20 mouse cellular contexts compared by ENCODE assay signal in genomic region chr11:85667176-85667575, GRCm38 (mm10).
DNase-seq lines count a peak whose midpoint lies in the region; ATAC-seq and TF ChIP-seq lines count a peak whose summit lies in the region.
"Had no signal": no experiment of that assay in that cellular context is flagged by ENCODE, and none has a peak within 500 bp of the region (broad histone marks: within the 10 kb centered on the region; RNA-seq: fewer than 3 reads in every experiment).

No protein-coding gene starts in this region.

- H3K9ac ChIP-seq in intestine, embryonic 14.5 days (ENCODE audit: low read length) = no peak overlapping the region
- no peak overlapping the region for H3K9ac ChIP-seq in intestine, embryonic 16.5 days (ENCODE audit: low read depth, low read length)
- H3K9ac ChIP-seq in lung, embryonic 14.5 days = 0 out of 2 replicates have a peak overlapping the region, but pooled peaks have one; percentile 16
- no peak overlapping the region for H3K9ac ChIP-seq in embryonic facial prominence, embryonic 12.5 days
- H3K9ac ChIP-seq in limb, embryonic 13.5 days = no peak overlapping the region
- H3K9ac ChIP-seq in hindbrain, embryonic 12.5 days = no peak overlapping the region
- H3K9ac ChIP-seq: hindbrain, embryonic 14.5 days; limb, embryonic 15.5 days; liver, embryonic 15.5 days; neural tube, embryonic 12.5 days had no signal

- no peaks in the 10 kb centered on the region for H3K9me3 ChIP-seq in intestine, embryonic 14.5 days (ENCODE audit: control insufficient read depth, low read length)
- H3K9me3 ChIP-seq in intestine, embryonic 16.5 days (ENCODE audit: control insufficient read depth, low read length) = no peaks in the 10 kb centered on the region
- no peaks in the 10 kb centered on the region for H3K9me3 ChIP-seq in lung, embryonic 14.5 days (ENCODE audit: low read depth, low read length)
- H3K9me3 ChIP-seq in embryonic facial prominence, embryonic 12.5 days = no peaks in the 10 kb centered on the region
- no peaks in the 10 kb centered on the region for H3K9me3 ChIP-seq in limb, embryonic 13.5 days
- no peaks in the 10 kb centered on the region for H3K9me3 ChIP-seq in hindbrain, embryonic 12.5 days (replicated peaks)
- H3K9me3 ChIP-seq: forebrain, embryonic 10.5 days; limb, embryonic 15.5 days; liver, embryonic 15.5 days; neural tube, embryonic 12.5 days had no signal

- no peaks in the 10 kb centered on the region for H3K27me3 ChIP-seq in intestine, embryonic 14.5 days (replicated peaks; ENCODE audit: control insufficient read depth, insufficient read depth, low read length)
- no peaks in the 10 kb centered on the region for H3K27me3 ChIP-seq in intestine, embryonic 16.5 days (replicated peaks; ENCODE audit: control insufficient read depth, insufficient read depth, low read length)
- H3K27me3 ChIP-seq in lung, embryonic 14.5 days (ENCODE audit: insufficient read depth, low read length) = no peaks in the 10 kb centered on the region
- no peaks in the 10 kb centered on the region for H3K27me3 ChIP-seq in embryonic facial prominence, embryonic 12.5 days
- H3K27me3 ChIP-seq in limb, embryonic 13.5 days = 0 out of 2 replicates have a peak, but pooled peaks cover 3% of the 10 kb centered on the region
- no peaks in the 10 kb centered on the region for H3K27me3 ChIP-seq in hindbrain, embryonic 12.5 days
- H3K27me3 ChIP-seq: limb, embryonic 15.5 days; liver, embryonic 15.5 days; neural tube, embryonic 12.5 days had no signal

- H3K27ac ChIP-seq in intestine, embryonic 14.5 days (ENCODE audit: low read depth) = peak overlapping the region; percentile 30; the same call in 1 of the 2 replicates
- H3K27ac ChIP-seq in intestine, embryonic 16.5 days (ENCODE audit: low read length) = no peak overlapping the region; the same call in 1 of the 2 replicates
- H3K27ac ChIP-seq in lung, embryonic 14.5 days (ENCODE audit: low read depth) = peak overlapping the region; percentile 89
- H3K27ac ChIP-seq in embryonic facial prominence, embryonic 12.5 days = no peak overlapping the region
- H3K27ac ChIP-seq in limb, embryonic 13.5 days = no peak overlapping the region
- no peak overlapping the region for H3K27ac ChIP-seq in hindbrain, embryonic 12.5 days
- H3K27ac ChIP-seq: forebrain, embryonic 10.5 days; hindbrain, embryonic 14.5 days; limb, embryonic 15.5 days; liver, embryonic 15.5 days; neural tube, embryonic 12.5 days had no signal

- H3K4me2 ChIP-seq in intestine, embryonic 14.5 days (ENCODE audit: low read length) = peak overlapping the region; percentile 36; the same call in 1 of the 2 replicates
- H3K4me2 ChIP-seq in intestine, embryonic 16.5 days (ENCODE audit: low read depth, low read length) = no peak overlapping the region
- peak overlapping the region; percentile 48 for H3K4me2 ChIP-seq in lung, embryonic 14.5 days
- peak overlapping the region; percentile 45; the same call in 1 of the 2 replicates for H3K4me2 ChIP-seq in embryonic facial prominence, embryonic 12.5 days (replicated peaks)
- H3K4me2 ChIP-seq in limb, embryonic 13.5 days (replicated peaks) = peak overlapping the region; percentile 45
- no peak overlapping the region for H3K4me2 ChIP-seq in hindbrain, embryonic 12.5 days (replicated peaks)
- H3K4me2 ChIP-seq: liver, embryonic 15.5 days; midbrain, embryonic 11.5 days; neural tube, embryonic 12.5 days had no signal

- no peak overlapping the region for H3K4me3 ChIP-seq in intestine, embryonic 14.5 days (ENCODE audit: low read depth, low read length)
- no peak overlapping the region for H3K4me3 ChIP-seq in intestine, embryonic 16.5 days (ENCODE audit: low read length)
- H3K4me3 ChIP-seq in lung, embryonic 14.5 days (ENCODE audit: low read depth, low read length) = no peak overlapping the region
- H3K4me3 ChIP-seq in embryonic facial prominence, embryonic 12.5 days = no peak overlapping the region
- H3K4me3 ChIP-seq in limb, embryonic 13.5 days = no peak overlapping the region
- H3K4me3 ChIP-seq in hindbrain, embryonic 12.5 days = no peak overlapping the region
- H3K4me3 ChIP-seq: forebrain, embryonic 10.5 days; limb, embryonic 15.5 days; liver, embryonic 15.5 days; neural tube, embryonic 12.5 days had no signal

- no peak for DNase-seq in intestine, embryonic 14.5 days (ENCODE audit: low spot score)
- peak; percentile 46 for DNase-seq in lung, embryonic 14.5 days
- no peak for DNase-seq in lung, postnatal 36 days
- DNase-seq in Muller cell, postnatal 12 days (ENCODE audit: inconsistent ontology term) = no peak
- DNase-seq: adrenal gland, adult 8-10 months; cerebellum, adult 9-10 months; gastrocnemius, adult 2 months; heart, postnatal 10 days; kidney, adult 18-20 months; thymus, postnatal 4 days had no signal

- 27% methylated on average over 7 of the region's 7 CpGs for WGBS in intestine, embryonic 14.5 days
- 33% methylated on average over 7 of the region's 7 CpGs for WGBS in intestine, embryonic 16.5 days
- 20% methylated on average over 7 of the region's 7 CpGs for WGBS in lung, embryonic 14.5 days
- 27% methylated on average over 7 of the region's 7 CpGs for WGBS in embryonic facial prominence, embryonic 12.5 days
- 24% methylated on average over 7 of the region's 7 CpGs for WGBS in limb, embryonic 13.5 days
- 59% methylated on average over 7 of the region's 7 CpGs for WGBS in hindbrain, embryonic 12.5 days

- no peak for ATAC-seq in intestine, embryonic 14.5 days (replicated peaks; ENCODE audit: low FRiP score, low TSS enrichment, low read depth)
- ATAC-seq in intestine, embryonic 16.5 days = no peak
- ATAC-seq in lung, embryonic 14.5 days (ENCODE audit: insufficient read depth) = peak; percentile 55; the same call in 1 of the 2 replicates
- no peak for ATAC-seq in embryonic facial prominence, embryonic 12.5 days (ENCODE audit: insufficient number of reproducible peaks, insufficient read depth, low FRiP score, low TSS enrichment)
- no peak for ATAC-seq in limb, embryonic 13.5 days (ENCODE audit: low FRiP score, low read depth)
- ATAC-seq in hindbrain, embryonic 12.5 days (ENCODE audit: low FRiP score) = no peak

- peaks cover 11% of the 10 kb centered on the region for H3K4me1 ChIP-seq in intestine, embryonic 14.5 days (replicated peaks; ENCODE audit: control insufficient read depth, insufficient read depth, low read length)
- peaks cover 6% of the 10 kb centered on the region; the same call in 1 of the 2 replicates for H3K4me1 ChIP-seq in intestine, embryonic 16.5 days (ENCODE audit: control insufficient read depth, insufficient read depth, low read length)
- peaks cover 25% of the 10 kb centered on the region for H3K4me1 ChIP-seq in lung, embryonic 14.5 days (ENCODE audit: insufficient read depth)
- H3K4me1 ChIP-seq in embryonic facial prominence, embryonic 12.5 days = peaks cover 25% of the 10 kb centered on the region
- peaks cover 28% of the 10 kb centered on the region for H3K4me1 ChIP-seq in limb, embryonic 13.5 days
- peaks cover 12% of the 10 kb centered on the region for H3K4me1 ChIP-seq in hindbrain, embryonic 12.5 days
- H3K4me1 ChIP-seq: neural tube, embryonic 12.5 days had no signal

- no peak for TF ChIP-seq CTCF in lung, embryonic 14.5 days (IDR thresholded peaks at IDR 0.05; ENCODE audit: low read depth)

- H3K36me3 ChIP-seq in intestine, embryonic 14.5 days (ENCODE audit: control insufficient read depth, insufficient read depth, low read length) = no peaks in the 10 kb centered on the region
- H3K36me3 ChIP-seq in intestine, embryonic 16.5 days (ENCODE audit: control insufficient read depth, insufficient read depth, low read length) = no peaks in the 10 kb centered on the region
- H3K36me3 ChIP-seq in lung, embryonic 14.5 days (ENCODE audit: insufficient read depth) = no peaks in the 10 kb centered on the region
- H3K36me3 ChIP-seq in embryonic facial prominence, embryonic 12.5 days = no peaks in the 10 kb centered on the region
- no peaks in the 10 kb centered on the region for H3K36me3 ChIP-seq in limb, embryonic 13.5 days
- H3K36me3 ChIP-seq in hindbrain, embryonic 12.5 days = no peaks in the 10 kb centered on the region
- H3K36me3 ChIP-seq: forebrain, embryonic 10.5 days; limb, embryonic 15.5 days; liver, embryonic 15.5 days; neural tube, embryonic 12.5 days had no signal

Comparison
In these comparisons a context has a peak if more than half of its experiments do, and no peak if none do; other contexts are left out.
1. H3K27ac ChIP-seq: peak in intestine, embryonic 14.5 days (single experiment) and lung, embryonic 14.5 days (single experiment); none in intestine, embryonic 16.5 days (single experiment), embryonic facial prominence, embryonic 12.5 days (single experiment), limb, embryonic 13.5 days (single experiment) and hindbrain, embryonic 12.5 days (single experiment).
2. H3K4me2 ChIP-seq: peak in intestine, embryonic 14.5 days (single experiment), lung, embryonic 14.5 days (single experiment), embryonic facial prominence, embryonic 12.5 days (single experiment) and limb, embryonic 13.5 days (single experiment); none in intestine, embryonic 16.5 days (single experiment) and hindbrain, embryonic 12.5 days (single experiment).